In genomic region chr16:60144370-60144769, GRCm38 (mm10) we compare ENCODE assay signal across 12 mouse cellular contexts.
"Had no signal": no experiment of that assay in that cellular context is flagged by ENCODE, and none has a peak within 500 bp of the region (broad histone marks: within the 10 kb centered on the region; RNA-seq: fewer than 3 reads in every experiment).

No protein-coding gene starts in this region.

- H3K4me3 ChIP-seq: limb, embryonic 12.5 days; midbrain, embryonic 13.5 days; myocyte; neural tube, embryonic 15.5 days had no signal

- H3K4me1 ChIP-seq: limb, embryonic 12.5 days; midbrain, embryonic 13.5 days; neural tube, embryonic 15.5 days had no signal

- DNase-seq: kidney, adult 8-10 months; kidney, postnatal 25 days; liver; lung, adult 18-20 months; right cerebral cortex, adult 18-20 months; right cerebral cortex, postnatal 25 days; thymus, postnatal 36 days had no signal

- H3K9me3 ChIP-seq: limb, embryonic 12.5 days; midbrain, embryonic 13.5 days; neural tube, embryonic 15.5 days had no signal

- H3K4me2 ChIP-seq: limb, embryonic 12.5 days; midbrain, embryonic 13.5 days; neural tube, embryonic 15.5 days had no signal

- H3K27ac ChIP-seq: limb, embryonic 12.5 days; liver, embryonic 14.5 days; midbrain, embryonic 13.5 days; neural tube, embryonic 15.5 days had no signal

- H3K9ac ChIP-seq: limb, embryonic 12.5 days; liver, embryonic 14.5 days; midbrain, embryonic 13.5 days; neural tube, embryonic 15.5 days had no signal

- ATAC-seq: midbrain, embryonic 13.5 days had no signal

- H3K27me3 ChIP-seq: limb, embryonic 12.5 days; midbrain, embryonic 13.5 days; neural tube, embryonic 15.5 days had no signal

- H3K36me3 ChIP-seq: limb, embryonic 12.5 days; midbrain, embryonic 13.5 days; neural tube, embryonic 15.5 days had no signal
